Mouse (Mus musculus) ovary, postnatal 14 days (tissue): ENCODE measurements at regions not wholly inside any gene's neighbourhood (a gene's known extent, or its start where the extent isn't known, plus 50 kb on each side); places are given as distances from the start of the nearest gene placed in this dataset.

Experiments
- DNase-seq: peaks from one replicate; pipeline ENCODE4 v3.0.0; 2022; ENCODE audit warnings: low spot score

- no peak for DNase-seq
Measured at GRCm38 (mm10) chr8:92518486-92518885, 155.6 kb upstream of the Irx6 start.

- no peak for DNase-seq
Measured at GRCm38 (mm10) chr8:92522519-92522918, 151.6 kb upstream of the Irx6 start.

GRCm38 (mm10) chr8:92529756-92530155, 144.3 kb upstream of the Irx6 start:
- no peak for DNase-seq

- no peak for DNase-seq
Measured at GRCm38 (mm10) chr8:92540636-92541035, 133.5 kb upstream of the Irx6 start.

GRCm38 (mm10) chr8:92545347-92546059, 128.6 kb upstream of the Irx6 start:
- no peak for DNase-seq

- DNase-seq, result no peak
Measured at GRCm38 (mm10) chr8:92555140-92555539, 118.9 kb upstream of the Irx6 start.

- DNase-seq, result no peak
Measured at GRCm38 (mm10) chr8:92555631-92556030, 118.5 kb upstream of the Irx6 start.

GRCm38 (mm10) chr8:92562471-92562870, 111.6 kb upstream of the Irx6 start:
- no peak for DNase-seq

- no peak for DNase-seq
Measured at GRCm38 (mm10) chr8:92562962-92563361, 111.1 kb upstream of the Irx6 start.

- no peak for DNase-seq
Measured at GRCm38 (mm10) chr8:92569650-92570049, 104.4 kb upstream of the Irx6 start.

- DNase-seq, result no peak
Measured at GRCm38 (mm10) chr8:92579446-92579845, 94.6 kb upstream of the Irx6 start.

- no peak for DNase-seq
Measured at GRCm38 (mm10) chr8:92581051-92581450, 93.0 kb upstream of the Irx6 start.

GRCm38 (mm10) chr8:92600766-92601165, 73.3 kb upstream of the Irx6 start:
- DNase-seq, result no peak

- DNase-seq, result no peak
Measured at GRCm38 (mm10) chr8:92602973-92603372, 71.1 kb upstream of the Irx6 start.

- DNase-seq, result no peak
Measured at GRCm38 (mm10) chr8:92605631-92606030, 68.5 kb upstream of the Irx6 start.

GRCm38 (mm10) chr8:92607604-92608003, 66.5 kb upstream of the Irx6 start:
- no peak for DNase-seq

GRCm38 (mm10) chr8:92609908-92610307, 64.2 kb upstream of the Irx6 start:
- no peak for DNase-seq

GRCm38 (mm10) chr8:92610487-92611059, 63.5 kb upstream of the Irx6 start:
- DNase-seq, result no peak

- no peak for DNase-seq
Measured at GRCm38 (mm10) chr8:92613486-92613885, 60.6 kb upstream of the Irx6 start.

- no peak for DNase-seq
Measured at GRCm38 (mm10) chr8:92616341-92617115, 57.6 kb upstream of the Irx6 start.

- DNase-seq, result no peak
Measured at GRCm38 (mm10) chr8:92618281-92618680, 55.8 kb upstream of the Irx6 start.
